Mouse (Mus musculus) hindbrain, postnatal 0 days (tissue): ENCODE results near the gene Zfpl1. TPM values are rescaled to one million over a fixed set of nuclear protein-coding genes. Genes with fewer than 3 reads are reported as not detected.
A peak's percentile ranks its signal among the peaks of the same experiment; 100 is the strongest.

Source experiments
- ATAC-seq: fragments of 200-750 bp; cut with Nextera tagmentation; 2 replicates; pipeline ENCODE4 v1.8.0; 2017; ENCODE audit warnings: mild to moderate bottlenecking, moderate TSS enrichment, moderate library complexity
- DNase-seq: peaks from one replicate; pipeline ENCODE4 v3.0.0-alpha.2; 2015; ENCODE audit warnings: low spot score
- H3K27ac ChIP-seq: fragments of 300-500 bp; sonication (generic); 2 replicates; pipeline ENCODE4 v1.5.1; 2014; ENCODE audit warnings: mild to moderate bottlenecking
- H3K27me3 ChIP-seq: fragments of 300-500 bp; sonication (generic); 2 replicates; pipeline ENCODE4 v1.6.1; 2014; ENCODE audit warnings: low read length, mixed read lengths; ENCODE audit not compliant: insufficient read depth
- H3K36me3 ChIP-seq: fragments of 300-500 bp; sonication (generic); 2 replicates; pipeline ENCODE4 v1.6.1; 2014; ENCODE audit warnings: low read length, mixed read lengths; ENCODE audit not compliant: insufficient read depth
- H3K4me1 ChIP-seq: fragments of 300-500 bp; sonication (generic); 2 replicates; pipeline ENCODE4 v1.6.1; 2014; ENCODE audit warnings: antibody characterized with exemption, low read length, mixed read lengths; ENCODE audit not compliant: insufficient read depth
- H3K4me2 ChIP-seq: fragments of 300-500 bp; sonication (generic); 2 replicates; pipeline ENCODE4 v1.6.1; 2014; ENCODE audit warnings: low read depth, mild to moderate bottlenecking, low read length, moderate library complexity, mixed read lengths
- H3K4me3 ChIP-seq: fragments of 300-500 bp; sonication (generic); 2 replicates; pipeline ENCODE4 v1.5.1; 2014; ENCODE audit warnings: low read length
- H3K9ac ChIP-seq: fragments of 300-500 bp; sonication (generic); replicated peaks from 2 replicates; pipeline ENCODE4 v1.6.1; 2014; ENCODE audit warnings: mild to moderate bottlenecking, low read length, moderate library complexity, mixed read lengths
- H3K9me3 ChIP-seq: fragments of 300-500 bp; sonication (generic); 2 replicates; pipeline ENCODE4 v1.6.1; 2016; ENCODE audit warnings: low read length, mixed read lengths
- CTCF ChIP-seq: IDR thresholded peaks from 2 replicates; pipeline ENCODE4 v1.5.1; 2016; ENCODE audit warnings: antibody characterized with exemption, control low read depth, low read depth
- WGBS: fragments of 180-500 bp; shearing (Covaris S2); extraction: QIAGEN DNeasy Blood & Tissue Kit; methylation state at CpG from one replicate; pipeline ENCODE4 v1.1.7; 2014; 5-methylcytosine and 5-hydroxymethylcytosine counted together
- polyA plus RNA-seq: library from polyadenylated mRNA; unstranded; fragments of >200 nt; fragmentation: Nextera tagmentation; extraction: Ambion mirVana; gene quantifications from 2 replicates; pipeline ENCODE4 v1.2.1, GENCODE M21; 2015
- total RNA-seq: library from RNA; depleted of rRNA; stranded (reverse); fragments of >200 nt; gene quantifications from 2 replicates; pipeline ENCODE4 v1.2.3, GENCODE M21; 2014

Gene Zfpl1
- total and polyA plus RNA-seq, 2 experiments from 2014 or later, result 76.9 to 83.9 TPM

DNA sequence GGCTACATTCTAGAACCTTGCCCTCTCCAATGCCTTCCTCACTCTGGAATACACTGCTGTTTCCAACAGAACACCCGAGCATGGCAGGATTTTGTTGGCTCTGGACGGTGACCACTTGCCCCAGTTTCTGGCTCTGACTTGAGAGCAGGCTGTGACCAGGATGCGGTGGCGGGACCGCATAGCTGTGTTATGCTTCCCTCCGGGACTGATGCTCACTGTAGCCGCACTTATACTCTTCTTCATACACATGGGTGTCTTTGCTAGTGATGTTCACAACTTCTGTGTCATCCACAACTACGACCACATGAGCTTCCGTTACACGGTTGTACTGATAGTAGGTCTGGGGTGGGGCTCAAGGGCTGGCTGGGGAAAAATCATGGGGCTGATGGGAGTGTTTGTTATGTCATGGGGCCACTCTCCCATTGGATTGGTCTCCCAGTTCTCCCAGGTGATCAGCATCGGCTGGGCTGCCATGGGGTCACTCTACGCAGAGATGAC lies 4.7 kb downstream of the Zfpl1 start, which contains the start of gene Tmem262:
Gene Tmem262 (plus strand): TSS at position 51 of the 498 bp plus-strand sequence.
- ATAC-seq, result no peak

DNA sequence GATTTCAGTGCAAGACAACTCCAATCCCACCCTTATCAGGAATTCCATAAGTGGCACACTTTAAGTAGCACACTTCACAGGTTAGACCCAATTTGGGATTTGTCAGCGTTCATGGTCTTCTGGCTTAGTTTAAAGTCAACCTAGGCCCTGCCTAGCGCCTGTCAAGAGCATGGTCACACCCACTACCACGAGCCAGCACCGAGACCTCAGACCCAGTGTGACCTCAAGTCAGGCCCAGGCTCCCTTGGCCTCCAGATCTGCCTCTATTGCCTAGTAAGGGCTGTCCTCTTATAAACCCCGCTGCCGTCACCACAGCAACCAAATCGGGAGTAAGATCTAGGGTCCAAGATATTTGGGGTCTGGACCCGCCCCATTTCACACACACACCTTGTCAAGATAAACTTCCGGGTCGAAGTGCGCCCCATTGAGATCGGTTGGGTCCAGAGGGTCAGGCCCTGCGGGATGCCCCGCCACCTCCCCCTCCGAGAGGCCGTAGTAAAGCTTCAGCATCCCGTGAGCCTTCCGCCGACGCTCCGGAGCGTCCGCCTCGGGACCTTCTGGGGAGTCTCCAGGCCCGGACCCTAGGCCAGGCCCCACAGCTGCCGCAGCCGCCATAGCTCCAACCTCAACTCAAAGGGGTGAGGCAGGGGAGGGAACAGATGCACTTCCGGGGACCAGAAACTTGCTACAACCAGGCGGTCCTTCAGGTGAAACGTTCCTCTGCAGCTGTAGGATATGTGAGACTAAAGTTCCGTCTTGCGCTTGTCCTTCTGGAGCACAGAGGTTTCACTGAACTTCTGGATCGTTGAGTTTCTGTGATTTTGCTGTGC lies 8.0 kb downstream of the Zfpl1 start, which contains the start of gene Vps51:
Gene Vps51 (minus strand): TSS at position 668 of the 830 bp plus-strand sequence.
- Histone ChIP-seq H3K36me3 (peaks cover 30% of the 10 kb centered on the region), H3K4me1 (peaks cover 7% of the 10 kb centered on the region), H3K4me3 (peak within 1 kb of the TSS; percentile 81), H3K9ac (peak within 1 kb of the TSS; percentile 68), H3K9me3 (no peaks in the 10 kb centered on the region), H3K4me2 (peak within 1 kb of the TSS; percentile 98), H3K27ac (peak within 1 kb of the TSS; percentile 90), H3K27me3 (no peaks in the 10 kb centered on the region)
- WGBS, result under 1% methylated on average over 33 of the region's 33 CpGs
- peak; percentile 93 for ATAC-seq
- TF ChIP-seq CTCF, result no peak
- peak; percentile 94 for DNase-seq

More for the DNA sequence above, 4.7 kb downstream of the Zfpl1 start, which contains the start of gene Tmem262:
- H3K4me2 ChIP-seq, result no peak within 1 kb of the TSS
- no peaks in the 10 kb centered on the region for H3K9me3 ChIP-seq
- no peak for DNase-seq
- H3K27ac ChIP-seq, result no peak within 1 kb of the TSS
- H3K27me3 ChIP-seq, result no peaks in the 10 kb centered on the region
- H3K9ac ChIP-seq, result no peak within 1 kb of the TSS
- 94% methylated on average over 12 of the region's 12 CpGs for WGBS
- H3K36me3 ChIP-seq, result peaks cover 28% of the 10 kb centered on the region
- H3K4me1 ChIP-seq, result peaks cover 15% of the 10 kb centered on the region
- H3K4me3 ChIP-seq, result no peak within 1 kb of the TSS
- no peak for TF ChIP-seq CTCF

DNA sequence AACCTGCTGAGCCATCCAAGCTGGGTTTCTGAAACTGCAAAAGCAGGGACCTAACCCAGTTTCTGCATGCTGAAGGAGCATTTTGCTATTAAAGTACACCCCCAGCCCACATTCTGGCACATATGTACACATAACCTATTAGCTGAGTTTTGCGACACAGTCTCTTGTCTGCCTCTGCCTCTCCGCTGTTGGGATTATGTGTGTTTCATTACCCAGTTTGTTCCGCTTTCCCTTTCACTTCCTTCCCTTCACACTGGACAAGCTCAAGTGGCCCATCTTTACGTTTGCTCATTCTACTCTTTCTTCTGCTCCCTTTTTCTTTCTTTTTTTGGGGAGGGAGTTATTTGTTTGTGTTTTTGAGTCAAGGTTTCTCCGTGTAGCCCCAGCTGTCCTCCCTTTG lies 10.9 kb downstream of the Zfpl1 start:
- H3K27me3 ChIP-seq, result no peaks in the 10 kb centered on the region
- no peak overlapping the region for H3K4me2 ChIP-seq
- no peaks in the 10 kb centered on the region for H3K9me3 ChIP-seq
- peaks cover 32% of the 10 kb centered on the region for H3K36me3 ChIP-seq
- 86% methylated on average over 5 of the region's 5 CpGs for WGBS
- no peak for TF ChIP-seq CTCF
- H3K9ac ChIP-seq, result no peak overlapping the region
- H3K27ac ChIP-seq, result no peak overlapping the region
- ATAC-seq, result no peak
- no peak for DNase-seq
- H3K4me3 ChIP-seq, result no peak overlapping the region
- peaks cover 7% of the 10 kb centered on the region for H3K4me1 ChIP-seq

GRCm38 (mm10) chr19:6071261-6071660 lies 13.5 kb downstream of the Zfpl1 start:
- H3K36me3 ChIP-seq, result peaks cover 33% of the 10 kb centered on the region
- no peak overlapping the region for H3K4me2 ChIP-seq
- H3K9ac ChIP-seq, result no peak overlapping the region
- no peaks in the 10 kb centered on the region for H3K9me3 ChIP-seq
- no peaks in the 10 kb centered on the region for H3K27me3 ChIP-seq
- ATAC-seq (no peak), DNase-seq (no peak)
- WGBS, result 94% methylated on average over 19 of the region's 19 CpGs
- H3K4me3 ChIP-seq, result no peak overlapping the region
- no peak for TF ChIP-seq CTCF
- H3K4me1 ChIP-seq, result peaks cover 8% of the 10 kb centered on the region
- no peak overlapping the region for H3K27ac ChIP-seq

DNA sequence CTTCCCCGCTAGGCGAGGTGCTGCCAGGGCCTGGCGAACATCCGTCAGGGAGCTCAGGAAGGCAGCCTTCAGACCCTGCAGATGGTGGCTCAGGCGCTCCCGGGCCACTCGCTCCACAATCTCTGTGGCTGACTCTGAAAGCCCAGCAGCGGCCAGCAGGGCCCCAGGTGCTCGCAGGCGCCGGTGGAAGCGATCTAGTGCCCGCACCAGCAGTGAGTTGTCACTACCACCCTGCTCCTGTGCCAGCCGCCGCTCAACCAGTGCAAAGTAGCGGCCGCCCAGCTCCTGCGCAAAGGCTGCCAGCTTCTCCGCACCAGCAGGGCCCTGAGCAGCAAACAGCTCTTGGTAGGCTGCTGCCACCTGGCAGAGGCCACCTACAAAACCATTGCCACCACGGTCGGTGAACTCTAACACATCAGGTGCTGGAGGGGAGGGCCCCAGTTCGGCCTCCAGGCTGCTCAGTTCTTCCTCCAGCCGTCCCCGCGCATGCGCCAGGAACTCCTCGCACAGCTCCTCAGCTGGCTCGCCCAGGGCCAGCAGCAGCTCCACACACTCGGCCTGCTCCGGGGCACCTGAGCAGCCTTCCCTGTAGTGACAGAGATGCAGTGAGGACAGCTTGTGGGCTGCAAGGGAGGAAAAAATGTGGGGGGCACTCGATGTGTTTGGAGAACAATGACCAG lies 14.0 kb downstream of the Zfpl1 start:
- peaks cover 33% of the 10 kb centered on the region for H3K36me3 ChIP-seq
- no peak overlapping the region for H3K27ac ChIP-seq
- H3K4me1 ChIP-seq, result peaks cover 8% of the 10 kb centered on the region
- no peaks in the 10 kb centered on the region for H3K9me3 ChIP-seq
- H3K4me2 ChIP-seq, result no peak overlapping the region
- WGBS, result 91% methylated on average over 31 of the region's 31 CpGs
- TF ChIP-seq CTCF, result no peak
- DNase-seq (no peak), ATAC-seq (no peak)
- no peaks in the 10 kb centered on the region for H3K27me3 ChIP-seq
- no peak overlapping the region for H3K9ac ChIP-seq
- H3K4me3 ChIP-seq, result no peak overlapping the region

DNA sequence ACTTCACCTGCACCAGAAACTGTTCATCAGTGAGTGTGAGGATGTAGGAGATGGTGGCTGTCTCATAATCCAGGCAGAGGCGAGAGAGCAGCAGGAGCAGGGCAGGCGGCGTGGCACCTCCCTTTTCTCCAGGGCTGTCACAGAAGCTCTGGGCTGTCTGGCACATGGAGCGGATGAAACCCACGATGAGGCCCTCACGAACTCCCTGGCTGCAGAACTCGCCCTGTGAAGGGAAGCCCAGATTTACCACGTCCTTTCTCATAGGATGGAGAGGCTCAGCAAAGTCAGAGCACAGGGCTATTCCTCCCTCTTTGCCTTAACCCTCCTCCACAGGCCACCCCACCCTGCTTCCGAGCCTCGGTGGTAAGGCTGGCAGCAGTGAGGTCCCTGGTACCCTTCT lies 14.9 kb downstream of the Zfpl1 start:
- TF ChIP-seq CTCF, result no peak
- peaks cover 31% of the 10 kb centered on the region for H3K36me3 ChIP-seq
- peaks cover 8% of the 10 kb centered on the region for H3K4me1 ChIP-seq
- ATAC-seq (no peak), DNase-seq (no peak)
- H3K4me3 ChIP-seq, result no peak overlapping the region
- H3K27me3 ChIP-seq, result no peaks in the 10 kb centered on the region
- WGBS, result 91% methylated on average over 8 of the region's 10 CpGs
- H3K27ac ChIP-seq, result no peak overlapping the region
- no peaks in the 10 kb centered on the region for H3K9me3 ChIP-seq
- no peak overlapping the region for H3K4me2 ChIP-seq
- H3K9ac ChIP-seq, result no peak overlapping the region
